Mouse (Mus musculus) myocyte (in vitro differentiated cells): ENCODE data around the gene Ugt1a6b.
"Not testable (repeated sequence)": the region's sequence is repeated elsewhere in the genome, so short reads cannot be mapped to it uniquely, and the experiment has no call there.

ENCODE experiments used
- CEBPB ChIP-seq: IDR thresholded peaks from 2 replicates; pipeline ENCODE4 v1.6.1; 2011; ENCODE audit warnings: mild to moderate bottlenecking, moderate library complexity; ENCODE audit not compliant: poor library complexity, insufficient read depth, severe bottlenecking
- E2F4 ChIP-seq: IDR thresholded peaks from one replicate; pipeline ENCODE4 v1.6.1; 2011; ENCODE audit warnings: mild to moderate bottlenecking, control low read depth, moderate library complexity; ENCODE audit not compliant: insufficient read depth
- MAX ChIP-seq: IDR thresholded peaks from one replicate; pipeline ENCODE4 v1.6.1; 2011; ENCODE audit warnings: low read depth, mild to moderate bottlenecking, control low read depth
- MYOD1 ChIP-seq, 3 experiments: IDR thresholded peaks; one replicate each; pipeline ENCODE4 v1.6.1; 2011; ENCODE audit warnings: control low read depth in 2 of 3, low read depth in 2 of 3, mild to moderate bottlenecking in 2 of 3, moderate library complexity in 1 of 3; ENCODE audit not compliant: insufficient read length in 2 of 3, control insufficient read depth in 1 of 3
- MYOG ChIP-seq, 3 experiments: IDR thresholded peaks; one replicate each; pipeline ENCODE4 v1.6.1; 2011; ENCODE audit warnings: control low read depth in 2 of 3, low read depth in 2 of 3, mild to moderate bottlenecking in 2 of 3; ENCODE audit not compliant: insufficient read length in 2 of 3, control insufficient read depth in 1 of 3, insufficient read depth in 1 of 3
- POLR2A ChIP-seq: IDR thresholded peaks from one replicate; pipeline ENCODE4 v1.6.1; 2011; ENCODE audit warnings: low read depth, mild to moderate bottlenecking, control low read depth, moderate library complexity; ENCODE audit not compliant: insufficient read length
- POLR2AphosphoS2 ChIP-seq: IDR thresholded peaks from one replicate; pipeline ENCODE4 v1.6.1; 2011; ENCODE audit warnings: low read depth, control low read depth; ENCODE audit not compliant: insufficient read length
- REST ChIP-seq: IDR thresholded peaks from one replicate; pipeline ENCODE4 v1.6.1; 2011; ENCODE audit warnings: mild to moderate bottlenecking, control low read depth, moderate library complexity; ENCODE audit not compliant: insufficient read depth, insufficient read length
- SRF ChIP-seq: IDR thresholded peaks from one replicate; pipeline ENCODE4 v1.6.1; 2011; ENCODE audit warnings: low read depth; ENCODE audit not compliant: control insufficient read depth, insufficient read length
- TCF12 ChIP-seq: IDR thresholded peaks from one replicate; pipeline ENCODE4 v1.6.1; 2011; ENCODE audit warnings: mild to moderate bottlenecking, control low read depth; ENCODE audit not compliant: poor library complexity, insufficient read depth, severe bottlenecking
- TCF3 ChIP-seq: IDR thresholded peaks from one replicate; pipeline ENCODE4 v1.6.1; 2011; ENCODE audit warnings: low read depth, control low read depth; ENCODE audit not compliant: insufficient read length
- USF1 ChIP-seq: IDR thresholded peaks from one replicate; pipeline ENCODE4 v1.6.1; 2011; ENCODE audit warnings: low read depth, mild to moderate bottlenecking, control low read depth, moderate library complexity

- TF ChIP-seq CEBPB; POLR2A; MYOG (IDR thresholded peaks at IDR 0.05; ENCODE audit: control insufficient read depth in 1 of 3, insufficient read depth in 1 of 3, insufficient read length in 2 of 3, low read depth in 2 of 3); POLR2AphosphoS2; TCF12; MAX; TCF3; USF1; E2F4; REST; SRF; MYOD1 (IDR thresholded peaks at IDR 0.05; ENCODE audit: control insufficient read depth in 1 of 3, insufficient read length in 2 of 3, low read depth in 2 of 3): not testable (repeated sequence)
Measured at GRCm38 (mm10) chr1:88121521-88121920, 18.5 kb downstream of the Ugt1a6b start.
